Mouse (Mus musculus): Measurements from ENCODE around the gene Bpifa5. TPM values are rescaled to one million over a fixed set of nuclear protein-coding genes. Genes with fewer than 3 reads are reported as not detected.

Gene Bpifa5
- total RNA-seq, 2 experiments from 2014 or later = not detected

DNA sequence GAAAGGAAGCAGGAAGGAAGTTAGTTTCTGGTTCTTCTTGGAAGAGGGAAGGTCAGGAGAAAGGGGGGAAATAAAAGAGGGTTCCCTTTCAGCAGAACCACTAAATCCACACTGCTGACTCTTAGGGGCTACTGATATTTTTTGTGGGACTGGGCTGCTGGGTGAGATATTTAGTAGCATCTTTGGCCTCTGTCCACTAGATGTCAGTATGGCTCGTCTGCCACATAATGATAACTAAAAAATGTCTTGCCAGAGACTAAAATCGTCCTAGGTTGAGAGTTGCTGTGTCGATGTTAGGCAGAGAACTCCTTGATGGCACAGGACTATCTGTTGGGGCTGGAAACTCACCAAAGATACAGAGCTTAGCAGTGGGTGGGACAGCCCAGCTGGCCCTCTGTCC is 46.7 kb downstream of the Bpifa5 start:
- DNase-seq = no peak

GRCm38 (mm10) chr2:154211121-154211520 is 48.7 kb downstream of the Bpifa5 start:
- DNase-seq = no peak

- no peak for DNase-seq
Observed at GRCm38 (mm10) chr2:154211881-154212280, 49.5 kb downstream of the Bpifa5 start.

GRCm38 (mm10) chr2:154215191-154215590 is 52.8 kb downstream of the Bpifa5 start:
- no peak for DNase-seq

Other genes starting within 250 kb of the Bpifa5 start
- not detected for gene Bpifb3, start 244.4 kb upstream of the Bpifa5 start, total RNA-seq (2021)
- gene Bpifb4, start 224.4 kb upstream of the Bpifa5 start, total RNA-seq (2021) = not detected
- not detected for gene Bpifa6, start 187.7 kb upstream of the Bpifa5 start, total RNA-seq (2021)
- gene Bpifa2, start 154.3 kb upstream of the Bpifa5 start, total RNA-seq (2021) = not detected
- gene Bpifa3, start 32.3 kb upstream of the Bpifa5 start, total RNA-seq (2021) = not detected
- not detected for gene Bpifa1, start 19.7 kb upstream of the Bpifa5 start, total RNA-seq (2021)
- not detected for gene Bpifb1, start 28.2 kb downstream of the Bpifa5 start, total RNA-seq (2021)
- gene Bpifb5, start 61.1 kb downstream of the Bpifa5 start, total RNA-seq (2021) = not detected
- gene Bpifb9a, start 95.2 kb downstream of the Bpifa5 start, total RNA-seq (2021) = not detected
- gene Bpifb9b, start 144.6 kb downstream of the Bpifa5 start, total RNA-seq (2021) = not detected
- 10 to 100 TPM; 11.0 to 12.3 TPM for gene Cdk5rap1, start 210.4 kb downstream of the Bpifa5 start, total RNA-seq (2021)
- gene Snta1, start 245.5 kb downstream of the Bpifa5 start, total RNA-seq (2021) = 100 to 1,000 TPM; 190 to 200 TPM

All from gastrocnemius, postnatal 25 days (tissue).